Mouse (Mus musculus): ENCODE data around the gene Plagl1.

- no peak for TF ChIP-seq POLR2A (IDR thresholded peaks at IDR 0.05; ENCODE audit: low read depth, low read length)
- TF ChIP-seq CTCF (IDR thresholded peaks at IDR 0.05; ENCODE audit: extremely low read depth, insufficient read depth, insufficient read length, insufficient replicate concordance), result no peak
Observed at GRCm38 (mm10) chr10:13162031-13162430, 101.7 kb downstream of the Plagl1 start.

Measured in spleen, adult 2 months (tissue).